Mouse (Mus musculus) Muller cell, postnatal 12 days (primary cell): ENCODE data around the gene Rasal2.
A peak's percentile ranks its signal among the peaks of the same experiment; 100 is the strongest.

Experiments used
- DNase-seq: peaks from one replicate; pipeline ENCODE4 v3.0.0-alpha.2; 2015; ENCODE audit errors: inconsistent ontology term

Rasal2 gene

DNA sequence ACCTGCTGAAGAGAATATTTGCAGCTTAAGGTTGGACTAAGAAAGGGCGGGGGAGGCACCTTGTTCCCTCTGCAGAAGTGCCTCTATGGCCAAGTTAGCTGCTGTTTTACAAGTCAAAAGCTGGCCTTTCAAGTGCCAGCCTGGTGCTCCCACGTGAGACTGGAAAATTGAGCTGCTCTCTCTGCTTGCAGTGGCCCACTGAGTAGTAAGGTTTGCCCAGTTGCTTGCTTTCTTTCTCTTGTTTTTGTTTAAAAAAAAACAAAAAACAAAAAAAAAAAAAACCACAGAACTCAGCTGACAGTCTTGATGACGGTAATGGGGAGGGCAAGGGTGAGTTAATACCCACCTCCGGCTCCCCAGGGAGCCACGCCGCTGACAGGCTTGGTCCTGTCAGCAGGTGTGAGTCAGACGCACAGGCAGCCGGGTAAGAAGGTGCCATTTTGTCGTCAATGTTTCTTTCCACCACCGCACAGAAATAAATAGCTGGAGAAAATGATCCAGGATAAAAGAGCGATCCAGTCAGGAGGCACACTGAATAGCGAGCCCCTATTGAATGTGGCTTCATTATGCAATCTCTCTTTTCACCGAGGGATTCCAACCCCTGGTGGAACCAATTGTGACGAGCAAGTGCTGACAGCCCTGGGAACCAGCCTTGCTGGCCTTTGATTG, 27.7 kb upstream of the Rasal2 start:
- peak; percentile 80 for DNase-seq

DNA sequence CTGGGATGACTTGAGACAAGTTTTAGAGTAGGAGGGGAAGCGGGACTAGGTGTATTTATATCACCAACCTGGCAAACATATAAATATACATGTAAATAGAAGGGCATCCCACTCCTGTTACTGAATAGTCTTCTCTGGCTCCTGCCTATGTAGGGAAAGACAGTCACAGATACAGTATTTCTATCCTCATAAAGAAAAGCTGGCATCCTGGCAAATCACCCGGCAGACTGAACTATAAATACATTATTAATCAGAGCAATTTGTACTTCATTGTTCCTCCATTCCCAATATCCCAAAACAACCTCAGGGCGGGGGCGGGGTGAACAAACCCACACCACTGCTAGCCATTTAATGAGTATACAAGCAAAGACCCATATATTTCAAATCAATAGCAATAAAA, 26.7 kb upstream of the Rasal2 start:
- DNase-seq, result no peak

DNA sequence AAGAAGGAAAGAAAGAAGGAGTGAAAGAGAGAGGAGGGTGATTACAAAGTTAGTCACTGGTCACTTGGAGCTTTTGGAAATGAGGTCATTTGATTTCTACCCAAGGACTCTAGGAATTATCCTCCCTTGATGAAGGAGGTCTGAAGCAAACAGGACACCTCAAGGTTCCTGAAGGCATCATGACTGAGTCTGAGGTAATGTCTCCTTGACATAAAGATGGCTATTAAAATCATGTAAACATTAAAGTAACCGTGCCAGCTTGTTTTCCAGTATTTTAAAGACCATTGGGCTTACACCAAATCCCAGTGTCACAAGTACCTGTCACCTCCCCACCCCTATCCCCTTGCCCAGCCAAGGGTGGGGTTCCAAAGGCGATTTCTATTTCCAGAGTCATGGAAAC, 25.9 kb upstream of the Rasal2 start:
- no peak for DNase-seq

DNA sequence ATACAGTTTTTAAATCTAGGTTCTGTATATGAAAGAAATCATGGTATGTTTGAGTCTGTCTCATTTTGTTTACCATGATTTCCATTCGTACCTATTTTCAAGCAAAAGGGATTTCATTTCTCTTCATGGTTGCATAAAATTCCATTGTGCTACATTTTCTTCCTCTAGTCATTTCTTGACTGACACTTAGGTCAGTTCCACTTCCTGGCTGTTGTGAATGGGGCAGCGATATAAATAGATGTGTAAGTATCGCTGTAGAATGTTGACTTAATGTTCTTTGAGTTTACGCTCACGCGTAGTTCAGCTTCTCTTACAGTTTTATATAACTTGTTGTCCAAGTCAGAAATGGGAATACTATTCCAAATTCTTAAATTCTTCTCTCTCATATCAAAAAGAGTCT, 23.5 kb upstream of the Rasal2 start:
- no peak for DNase-seq

DNA sequence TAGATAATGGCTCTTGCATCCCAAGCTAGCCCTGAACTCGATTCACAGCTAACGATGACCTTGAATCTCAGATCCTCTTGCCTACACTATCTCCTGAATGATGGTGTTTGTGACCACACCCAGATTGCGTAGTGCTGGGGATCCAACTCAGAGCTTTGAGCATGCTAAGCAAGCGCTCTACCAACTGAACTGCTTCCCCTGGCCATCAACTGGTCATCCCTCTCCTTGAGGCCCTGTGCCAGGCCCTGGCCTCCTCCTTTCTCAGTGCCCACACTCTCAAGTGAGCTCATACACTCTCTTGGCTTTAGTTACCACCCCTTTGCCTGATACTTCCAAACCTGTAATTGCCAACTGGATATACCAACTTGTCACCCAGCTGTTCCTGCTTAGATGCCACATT, 22.0 kb upstream of the Rasal2 start:
- DNase-seq, result no peak

DNA sequence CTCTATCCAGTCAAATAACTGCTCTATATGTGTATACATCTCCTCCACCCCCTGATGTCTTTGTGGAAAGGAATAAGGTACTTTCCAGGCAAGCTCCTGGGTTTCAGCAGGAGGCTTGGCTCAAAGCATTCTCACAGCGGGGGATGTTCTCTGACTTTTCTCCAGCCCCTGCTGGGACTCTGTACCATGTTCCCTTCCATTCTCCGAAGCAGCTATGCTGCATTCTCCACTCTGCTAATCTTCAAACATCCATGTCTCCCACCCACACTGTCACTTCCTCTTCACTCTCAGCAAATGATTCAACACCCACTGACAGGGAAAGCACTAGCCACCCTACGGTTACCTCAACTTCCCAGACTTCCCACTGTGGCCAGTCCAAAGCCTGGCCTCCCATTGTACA, 20.9 kb upstream of the Rasal2 start:
- DNase-seq, result no peak

DNA sequence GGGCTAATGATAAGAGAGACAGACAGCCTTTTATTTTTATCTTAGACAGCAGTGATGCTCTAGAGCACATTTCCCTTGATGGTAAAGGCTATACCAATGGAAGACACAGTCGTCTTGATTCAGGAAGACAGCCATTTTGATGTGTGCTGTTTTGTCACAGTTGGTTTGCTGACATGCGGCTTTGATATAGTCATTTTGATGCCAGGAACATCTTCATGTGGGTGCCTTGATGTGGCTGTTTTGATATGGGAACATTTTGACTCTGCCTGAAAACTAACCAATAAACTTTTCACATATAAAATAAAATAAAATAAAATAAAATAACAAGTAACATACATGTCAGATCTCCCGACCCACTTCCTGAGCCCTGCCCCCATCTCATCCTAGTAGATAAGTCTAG, 16.0 kb upstream of the Rasal2 start:
- DNase-seq, result no peak

DNA sequence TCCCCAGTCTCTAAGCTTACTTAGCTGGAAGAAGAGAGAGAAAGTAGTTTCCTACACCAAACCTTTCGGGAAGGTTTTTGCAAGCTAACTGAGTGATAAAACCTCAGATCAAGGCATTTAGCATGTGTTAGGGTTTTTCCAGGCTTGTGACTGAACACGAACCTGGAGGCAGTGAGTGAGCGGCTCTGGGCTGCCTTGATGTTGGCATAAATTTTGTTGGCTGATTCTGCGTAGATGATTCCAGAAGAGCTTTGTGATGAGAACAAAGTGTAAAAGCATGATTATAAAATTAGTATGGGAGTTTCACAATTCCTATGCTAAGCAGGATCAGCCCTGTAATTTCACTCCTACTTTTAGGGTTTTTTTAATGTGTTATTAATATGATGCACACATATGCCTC, 15.2 kb upstream of the Rasal2 start:
- DNase-seq, result no peak

DNA sequence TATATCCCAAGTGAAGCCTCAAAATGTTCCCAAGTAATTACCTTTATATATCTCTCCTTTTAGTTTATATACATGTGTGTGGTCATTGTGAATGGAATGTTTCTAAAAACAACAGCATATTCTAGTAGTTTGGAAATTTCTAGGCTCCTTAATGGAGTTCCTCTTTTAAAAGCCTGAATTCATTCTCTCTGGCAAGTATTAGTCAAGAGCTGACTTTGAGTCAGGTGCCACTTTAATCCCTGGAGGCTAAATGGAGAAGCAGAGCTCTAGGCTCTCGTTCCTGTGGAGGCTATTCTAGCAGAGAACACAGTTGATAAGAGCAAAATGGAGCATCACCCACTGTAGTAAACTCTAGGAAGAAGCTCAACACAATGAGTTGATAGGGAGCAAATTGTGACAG, 14.5 kb upstream of the Rasal2 start:
- DNase-seq, result no peak

DNA sequence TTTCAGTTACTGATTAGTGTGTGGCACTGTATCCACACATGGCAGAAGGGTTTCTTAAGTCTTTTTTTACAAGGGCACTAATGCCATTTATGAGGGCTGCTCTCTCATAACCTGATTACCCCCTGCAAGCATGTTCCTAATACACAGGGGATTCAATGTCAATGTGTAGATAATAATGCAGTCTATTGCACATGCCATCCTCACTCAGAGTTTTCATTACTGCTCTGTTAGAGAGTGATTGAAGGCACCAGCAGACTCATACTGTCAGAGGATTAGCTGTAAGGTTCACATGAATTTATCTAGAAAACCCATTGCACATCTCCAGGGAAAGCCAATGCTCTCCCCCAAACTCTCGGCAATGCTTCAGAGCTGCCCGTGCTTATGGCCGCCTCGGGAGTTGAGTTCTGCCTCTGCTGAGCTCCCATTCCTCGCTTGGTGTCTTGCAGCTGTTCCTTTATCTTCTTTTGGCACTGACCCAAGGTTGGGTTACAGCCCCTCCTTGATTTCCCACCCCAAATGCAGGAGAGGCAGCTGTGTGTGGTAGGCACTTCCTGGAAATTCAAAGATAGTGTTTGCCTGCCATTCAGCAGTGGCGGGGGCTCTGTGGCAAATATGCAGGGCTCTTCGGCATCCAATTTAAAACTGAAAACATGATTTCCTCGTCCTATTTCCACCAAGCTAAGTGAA, 13.5 kb upstream of the Rasal2 start:
- no peak for DNase-seq

DNA sequence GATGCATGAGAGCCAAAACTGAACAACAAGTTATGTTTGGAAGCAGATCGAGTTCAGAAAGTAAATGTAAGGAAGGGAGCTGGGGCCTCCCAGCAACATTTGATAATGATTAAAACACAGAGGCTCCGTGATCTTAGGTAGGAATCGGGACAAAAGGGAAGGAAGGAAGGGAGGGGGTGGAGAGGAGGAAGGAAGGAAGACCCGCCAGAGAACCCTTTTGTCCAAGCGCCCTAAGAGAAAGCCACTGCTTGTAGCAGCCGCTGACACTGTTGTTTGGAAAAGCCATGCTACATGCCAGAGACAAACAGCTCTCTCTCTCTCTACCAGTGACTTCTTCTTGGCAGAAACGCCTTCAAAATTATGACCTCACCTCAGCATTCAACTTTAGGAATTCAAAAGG, 5.5 kb upstream of the Rasal2 start:
- DNase-seq, result no peak

DNA sequence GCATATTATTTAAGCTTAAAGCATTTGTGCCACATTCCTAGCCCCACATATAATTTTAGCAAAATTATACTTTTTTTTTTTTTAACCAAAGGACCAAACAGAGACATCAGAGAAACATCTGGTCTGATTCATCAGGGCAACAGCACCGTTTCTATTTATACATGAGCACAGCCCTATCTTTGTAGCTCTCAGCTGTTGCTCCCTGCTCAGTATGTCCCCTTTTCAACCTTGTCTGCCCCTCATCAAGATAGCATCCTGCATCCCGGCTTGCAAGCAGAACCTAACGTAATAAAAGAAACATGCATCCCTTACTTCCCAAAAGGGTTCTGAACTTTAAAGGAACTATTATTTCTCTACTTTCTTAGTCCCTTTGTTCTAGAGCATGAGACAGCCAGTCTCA, 5.0 kb upstream of the Rasal2 start:
- no peak for DNase-seq

DNA sequence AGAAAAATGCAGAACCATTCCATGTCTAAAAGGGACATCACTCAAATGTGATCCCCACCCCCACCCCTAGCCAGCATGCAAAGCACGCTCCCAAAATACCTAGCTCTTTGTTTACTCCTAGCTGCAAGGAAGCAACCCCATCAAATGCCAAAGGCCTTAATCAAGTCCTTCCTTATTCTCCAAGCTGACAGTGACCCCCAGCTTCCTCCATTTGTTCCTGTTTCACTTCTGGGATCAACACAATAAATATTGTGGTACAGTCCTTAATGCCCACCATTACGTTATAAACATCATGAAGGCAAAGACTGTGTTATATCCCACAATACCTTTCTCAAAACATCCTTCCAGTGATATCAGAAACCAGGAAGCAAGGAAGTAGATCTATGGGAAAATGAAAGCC, 4.2 kb upstream of the Rasal2 start:
- DNase-seq, result no peak

DNA sequence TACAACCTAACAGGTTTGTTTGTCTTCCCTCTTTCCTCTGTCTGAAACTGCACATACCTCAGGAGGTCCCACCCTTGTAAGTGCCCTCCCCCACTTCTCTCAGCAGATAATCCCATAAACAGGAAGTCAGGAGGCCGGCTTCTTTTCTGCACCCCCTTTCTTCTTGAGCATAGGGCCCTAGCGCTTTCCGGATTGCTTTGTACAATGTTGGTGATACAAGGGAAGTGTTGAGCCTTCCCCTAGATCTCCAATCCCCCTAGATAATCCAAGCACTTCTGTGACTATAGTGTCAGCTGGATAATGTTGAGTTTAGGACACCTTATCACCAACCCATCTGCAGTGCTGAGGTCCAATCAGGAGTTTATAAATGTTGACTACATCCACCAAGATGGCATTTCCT, 3.4 kb upstream of the Rasal2 start:
- no peak for DNase-seq

DNA sequence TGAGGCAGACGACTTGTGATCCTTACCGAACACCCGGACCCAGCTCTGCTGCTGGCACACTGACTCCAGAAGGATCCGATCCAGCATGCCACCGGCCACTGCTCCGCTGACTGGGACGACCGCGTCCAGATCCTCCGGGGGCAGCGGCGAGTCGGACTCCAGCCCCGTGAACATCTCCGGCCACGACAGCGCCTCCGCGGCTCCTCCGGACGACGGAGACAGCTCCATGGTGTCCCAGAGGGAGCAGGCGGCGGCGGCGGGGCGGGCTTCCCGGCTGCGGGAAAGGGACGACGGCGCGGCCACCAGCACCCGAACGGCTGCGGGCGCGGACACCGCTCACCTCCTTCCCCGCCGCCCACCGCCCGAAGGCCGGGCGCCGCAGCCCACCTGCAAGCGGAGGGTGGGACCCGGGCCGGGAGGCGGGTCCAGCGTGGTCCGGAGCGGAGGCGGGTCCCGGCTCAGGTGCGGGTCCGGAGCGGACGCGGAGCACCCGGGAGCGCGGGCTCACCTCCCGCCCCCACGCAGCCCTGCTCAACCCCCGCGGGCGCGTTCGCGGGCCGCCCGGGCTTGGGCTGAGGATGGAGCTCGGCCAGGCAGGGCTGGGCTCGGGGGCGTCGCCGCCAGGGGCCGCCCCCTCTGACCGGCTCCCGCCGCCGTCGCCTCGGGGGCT, 549 bp downstream of the Rasal2 start:
- peak; percentile 78 for DNase-seq

DNA sequence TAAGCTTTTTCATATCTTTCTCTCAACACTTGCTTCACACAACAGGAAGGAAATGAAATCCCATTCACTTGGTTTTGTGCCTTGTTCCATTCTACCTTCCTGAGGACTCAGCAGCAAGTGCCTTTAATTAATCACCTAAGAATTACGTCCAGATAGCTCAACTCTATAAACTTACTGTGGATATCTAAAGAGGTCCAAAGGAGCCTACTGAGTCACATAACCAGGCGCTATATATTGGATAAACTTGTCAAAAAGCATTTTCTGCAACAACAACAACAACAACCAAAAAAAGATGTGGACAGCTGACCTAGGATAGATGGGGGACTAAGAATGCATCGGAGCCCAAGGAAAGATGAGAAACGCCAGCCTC, 1.1 kb downstream of the Rasal2 start:
- DNase-seq, result peak; percentile 46

DNA sequence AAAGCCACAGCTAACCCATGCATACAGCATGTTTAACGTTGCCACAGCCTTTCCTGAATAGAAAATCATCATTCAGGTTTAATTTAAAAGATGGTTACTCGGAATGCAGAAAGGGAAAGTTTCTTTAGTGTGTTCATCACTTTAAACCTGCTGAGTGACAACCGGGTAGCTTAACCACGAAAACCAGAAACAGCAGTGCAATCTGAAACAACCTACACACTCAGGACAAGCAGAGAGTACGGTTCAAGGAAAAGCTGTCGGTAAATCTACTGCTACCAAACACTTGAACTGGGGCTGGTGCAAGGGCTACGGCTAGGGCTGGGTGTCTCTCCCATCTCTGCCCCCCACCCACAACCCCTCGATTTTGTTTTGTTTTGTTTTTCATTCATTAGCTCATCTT, 1.5 kb downstream of the Rasal2 start:
- peak; percentile 65 for DNase-seq

DNA sequence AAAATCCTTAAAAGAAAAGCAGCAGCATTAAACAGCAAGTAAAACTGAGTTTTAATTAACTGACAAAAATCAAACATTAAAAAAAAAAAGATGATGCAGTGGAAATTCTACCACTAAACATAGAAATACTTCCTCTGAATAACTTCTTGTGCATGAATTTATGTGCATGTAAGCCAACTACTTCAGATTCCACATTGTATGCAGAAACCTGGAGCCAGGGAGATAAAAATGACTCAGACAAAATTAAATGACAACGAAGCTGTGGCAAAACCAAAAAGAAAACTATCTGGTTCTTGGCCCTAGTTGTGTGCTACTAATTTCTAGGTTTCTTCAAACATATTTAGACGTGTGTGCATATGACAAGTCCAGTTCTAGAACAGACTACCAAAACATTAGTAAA, 2.7 kb downstream of the Rasal2 start:
- peak; percentile 24 for DNase-seq

DNA sequence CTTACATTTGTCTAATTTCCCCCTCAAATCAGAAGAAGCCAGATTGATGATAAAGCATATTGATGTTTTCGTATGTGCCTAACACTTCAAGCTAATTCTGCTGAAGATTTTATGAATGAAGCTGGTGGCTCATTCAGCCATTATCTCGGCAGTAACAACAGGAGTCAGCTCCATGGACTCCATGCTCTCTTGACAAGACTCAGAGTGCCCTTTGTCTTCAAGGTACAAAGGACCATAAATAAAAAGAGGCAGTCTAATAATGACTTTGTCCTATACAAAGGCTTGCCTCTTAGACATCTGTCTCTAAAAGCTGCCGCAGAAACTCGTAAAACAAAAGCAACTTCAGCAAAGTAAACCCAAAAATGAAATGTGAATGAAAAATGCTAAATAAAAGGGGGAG, 24.4 kb downstream of the Rasal2 start:
- DNase-seq, result no peak

DNA sequence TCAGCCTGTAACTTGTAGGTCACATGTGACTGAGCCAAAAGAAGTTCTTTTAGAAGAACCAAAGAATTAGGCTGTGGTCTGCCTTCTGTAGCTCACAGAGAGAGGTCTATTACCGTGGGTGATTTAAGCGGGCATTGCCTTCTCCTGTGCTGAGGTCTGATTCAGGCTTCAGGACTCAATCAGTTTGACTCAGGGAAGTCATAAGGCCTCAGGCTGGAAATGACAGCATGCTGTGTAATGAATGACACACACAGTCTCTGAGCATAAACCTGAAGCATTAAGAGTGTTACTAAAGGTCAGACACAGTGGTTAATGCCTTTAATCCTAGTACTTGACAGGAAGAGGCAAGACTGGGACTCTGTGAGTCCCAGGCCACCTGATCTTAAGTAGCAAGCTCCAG, 31.7 kb downstream of the Rasal2 start:
- peak; percentile 59 for DNase-seq

DNA sequence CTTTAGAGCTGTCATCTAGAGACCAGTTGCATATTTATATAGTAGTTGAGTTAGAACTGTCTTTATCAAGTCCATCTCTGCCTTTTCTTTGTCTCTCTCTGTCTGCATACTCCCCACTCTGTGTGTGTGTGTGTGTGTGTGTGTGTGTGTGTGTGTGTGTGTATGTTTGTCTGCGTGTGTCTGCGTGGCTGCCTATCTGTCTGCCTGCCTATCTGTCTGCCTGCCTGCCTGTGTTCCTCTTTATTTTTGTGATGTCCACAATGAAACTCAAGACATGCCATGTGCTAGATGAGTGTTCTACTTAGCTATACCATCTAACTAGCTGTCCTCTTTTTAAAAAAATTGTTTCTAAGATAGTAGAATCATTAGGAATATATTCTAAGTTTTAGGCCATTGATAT, 42.0 kb downstream of the Rasal2 start:
- no peak for DNase-seq

DNA sequence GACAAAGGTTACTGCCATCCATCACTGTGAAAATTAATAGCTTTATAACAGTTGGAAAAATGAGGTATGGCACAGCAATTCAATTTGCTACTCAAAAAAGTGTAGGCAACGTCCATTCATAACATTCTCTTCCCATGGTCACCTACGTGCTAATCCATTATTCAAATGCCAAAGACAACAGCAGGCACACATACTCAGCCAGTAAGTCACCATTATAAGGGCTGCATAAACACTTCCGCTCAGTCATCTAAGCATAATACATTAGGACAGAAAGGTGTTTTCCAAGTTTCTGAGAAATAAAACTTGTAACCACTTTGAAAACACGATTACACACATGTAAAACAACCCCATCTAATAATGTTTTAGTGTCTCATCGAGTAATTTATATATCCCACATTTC, 44.1 kb downstream of the Rasal2 start:
- peak; percentile 77 for DNase-seq

DNA sequence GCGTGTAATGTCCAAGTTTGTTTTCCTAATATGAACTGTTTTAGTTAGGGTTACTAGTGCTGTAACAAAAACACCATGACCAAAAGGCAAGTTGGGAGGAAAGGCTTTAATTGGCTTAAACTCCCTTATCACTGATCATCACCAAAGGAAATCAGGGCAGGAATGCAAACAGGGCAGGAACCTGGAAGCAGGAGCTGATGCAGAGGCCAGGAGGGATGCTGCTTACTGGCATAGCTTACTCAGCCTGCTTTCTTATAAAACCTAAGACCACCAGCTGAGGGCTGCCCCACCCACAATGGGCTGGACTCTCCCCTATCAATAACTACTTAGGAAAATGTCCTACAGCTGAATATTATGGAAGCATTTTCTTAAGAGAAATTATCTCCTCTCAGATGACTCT, 65.7 kb downstream of the Rasal2 start:
- no peak for DNase-seq
